Mouse (Mus musculus): ENCODE data around the gene Kazn.

Kazn gene

GRCm38 (mm10) chr4:142113306-142113705, 125.9 kb downstream of the Kazn start:
- no peak for DNase-seq (ENCODE audit: low spot score)

GRCm38 (mm10) chr4:142103081-142103671, 136.0 kb downstream of the Kazn start:
- no peak for DNase-seq (ENCODE audit: low spot score)

GRCm38 (mm10) chr4:142098303-142098702, 140.9 kb downstream of the Kazn start:
- DNase-seq (ENCODE audit: low spot score): peak; percentile 13

- no peak for DNase-seq (ENCODE audit: low spot score)
These were observed 141.3 kb downstream of the Kazn start for GRCm38 (mm10) chr4:142097871-142098270.

- DNase-seq (ENCODE audit: low spot score): no peak
These were observed 143.5 kb downstream of the Kazn start for GRCm38 (mm10) chr4:142095513-142096241.

GRCm38 (mm10) chr4:142094386-142094785, 144.8 kb downstream of the Kazn start:
- DNase-seq (ENCODE audit: low spot score): no peak

- no peak for DNase-seq (ENCODE audit: low spot score)
These were observed 148.1 kb downstream of the Kazn start for GRCm38 (mm10) chr4:142091100-142091499.

- DNase-seq (ENCODE audit: low spot score): no peak
These were observed 149.2 kb downstream of the Kazn start for GRCm38 (mm10) chr4:142089966-142090365.

- no peak for DNase-seq (ENCODE audit: low spot score)
These were observed 150.4 kb downstream of the Kazn start for GRCm38 (mm10) chr4:142088836-142089235.

GRCm38 (mm10) chr4:142088409-142088808, 150.8 kb downstream of the Kazn start:
- DNase-seq (ENCODE audit: low spot score): no peak

GRCm38 (mm10) chr4:142084936-142085563, 154.2 kb downstream of the Kazn start:
- DNase-seq (ENCODE audit: low spot score): no peak

- DNase-seq (ENCODE audit: low spot score): no peak
These were observed 154.9 kb downstream of the Kazn start, which contains the start of gene Tmem51 for GRCm38 (mm10) chr4:142084131-142084899. Tmem51 (minus strand) TSS chr4:142084304.

GRCm38 (mm10) chr4:142083762-142084130, 155.5 kb downstream of the Kazn start:
- no peak for DNase-seq (ENCODE audit: low spot score)

- no peak for DNase-seq (ENCODE audit: low spot score)
These were observed 156.0 kb downstream of the Kazn start for GRCm38 (mm10) chr4:142083193-142083592.

GRCm38 (mm10) chr4:142082703-142083102, 156.5 kb downstream of the Kazn start:
- no peak for DNase-seq (ENCODE audit: low spot score)

GRCm38 (mm10) chr4:142081631-142082283, 157.4 kb downstream of the Kazn start:
- DNase-seq (ENCODE audit: low spot score): no peak

GRCm38 (mm10) chr4:142080901-142081630, 158.1 kb downstream of the Kazn start:
- DNase-seq (ENCODE audit: low spot score): no peak

GRCm38 (mm10) chr4:142080487-142080767, 158.8 kb downstream of the Kazn start:
- DNase-seq (ENCODE audit: low spot score): no peak

- DNase-seq (ENCODE audit: low spot score): no peak
These were observed 159.3 kb downstream of the Kazn start for GRCm38 (mm10) chr4:142079629-142080486.

GRCm38 (mm10) chr4:142077572-142078271, 161.5 kb downstream of the Kazn start:
- no peak for DNase-seq (ENCODE audit: low spot score)
